Mouse (Mus musculus) kidney, embryonic 14.5 days (tissue): Measurements from ENCODE around the gene Clstn2. TPM values are rescaled to one million over a fixed set of nuclear protein-coding genes. Genes with fewer than 3 reads are reported as not detected.

Experiments used
- ATAC-seq: fragments of 200-750 bp; cut with Nextera tagmentation; 2 replicates; pipeline ENCODE4 v1.8.0; 2017; ENCODE audit warnings: moderate number of reproducible peaks, mild to moderate bottlenecking, moderate TSS enrichment, moderate library complexity; ENCODE audit not compliant: low FRiP score, low TSS enrichment
- H3K27ac ChIP-seq: fragments of 300-500 bp; sonication (generic); 2 replicates; pipeline ENCODE4 v1.5.1; 2014; ENCODE audit warnings: low read depth, mild to moderate bottlenecking, low read length, moderate library complexity, mixed read lengths
- H3K27me3 ChIP-seq: fragments of 300-500 bp; sonication (generic); 2 replicates; pipeline ENCODE4 v1.6.1; 2014; ENCODE audit warnings: mild to moderate bottlenecking, low read length; ENCODE audit not compliant: control insufficient read depth, insufficient read depth
- H3K36me3 ChIP-seq: fragments of 300-500 bp; sonication (generic); 2 replicates; pipeline ENCODE4 v1.6.1; 2014; ENCODE audit warnings: low read length, mixed read lengths; ENCODE audit not compliant: control insufficient read depth, insufficient read depth
- H3K4me1 ChIP-seq: fragments of 300-500 bp; sonication (generic); 2 replicates; pipeline ENCODE4 v1.6.1; 2014; ENCODE audit warnings: low read length, mixed read lengths; ENCODE audit not compliant: control insufficient read depth, insufficient read depth
- H3K4me2 ChIP-seq: fragments of 300-500 bp; sonication (generic); replicated peaks from 2 replicates; pipeline ENCODE4 v1.6.1; 2014; ENCODE audit warnings: low read depth, mild to moderate bottlenecking, low read length
- H3K4me3 ChIP-seq: fragments of 300-500 bp; sonication (generic); 2 replicates; pipeline ENCODE4 v1.5.1; 2014; ENCODE audit warnings: mild to moderate bottlenecking, low read length
- H3K9ac ChIP-seq: fragments of 300-500 bp; sonication (generic); 2 replicates; pipeline ENCODE4 v1.6.1; 2014; ENCODE audit warnings: low read depth, mild to moderate bottlenecking, low read length, moderate library complexity
- H3K9me3 ChIP-seq: fragments of 300-500 bp; sonication (generic); 2 replicates; pipeline ENCODE4 v1.6.1; 2016; ENCODE audit warnings: low read length; ENCODE audit not compliant: control insufficient read depth
- WGBS: fragments of 180-500 bp; shearing (Covaris S2); extraction: QIAGEN DNeasy Blood & Tissue Kit; methylation state at CpG from one replicate; pipeline ENCODE4 v1.1.7; 2014; 5-methylcytosine and 5-hydroxymethylcytosine counted together
- polyA plus RNA-seq: library from polyadenylated mRNA; unstranded; fragments of >200 nt; fragmentation: Nextera tagmentation; extraction: Ambion mirVana; gene quantifications from 2 replicates; pipeline ENCODE4 v1.2.1, GENCODE M21; 2014

The Clstn2 gene
- polyA plus RNA-seq, 1 experiment from 2014 or later, result 2.7 TPM

- Histone ChIP-seq H3K36me3 (no peaks in the 10 kb centered on the region), H3K9me3 (no peaks in the 10 kb centered on the region), H3K9ac (no peak overlapping the region), H3K4me1 (no peaks in the 10 kb centered on the region), H3K27me3 (no peaks in the 10 kb centered on the region), H3K27ac (no peak overlapping the region), H3K4me2 (no peak overlapping the region), H3K4me3 (no peak overlapping the region)
- ATAC-seq, result no peak
These were observed 180.1 kb downstream of the Clstn2 start for GRCm38 (mm10) chr9:97852859-97853258.

GRCm38 (mm10) chr9:97847873-97848838, 184.8 kb downstream of the Clstn2 start:
- 77% methylated on average over 12 of the region's 12 CpGs for WGBS
- H3K4me3 ChIP-seq, result no peak overlapping the region
- ATAC-seq, result no peak

GRCm38 (mm10) chr9:97842054-97842453, 190.9 kb downstream of the Clstn2 start:
- Histone ChIP-seq H3K4me1 (no peaks in the 10 kb centered on the region), H3K9ac (no peak overlapping the region), H3K36me3 (no peaks in the 10 kb centered on the region), H3K4me3 (no peak overlapping the region), H3K27ac (no peak overlapping the region), H3K4me2 (no peak overlapping the region), H3K9me3 (no peaks in the 10 kb centered on the region), H3K27me3 (no peaks in the 10 kb centered on the region)
- ATAC-seq, result no peak
- WGBS, result 75% methylated on average over 7 of the region's 7 CpGs

More at GRCm38 (mm10) chr9:97847873-97848838, 184.8 kb downstream of the Clstn2 start:
- Histone ChIP-seq H3K9ac (no peak overlapping the region), H3K4me1 (no peaks in the 10 kb centered on the region), H3K27me3 (no peaks in the 10 kb centered on the region), H3K36me3 (no peaks in the 10 kb centered on the region), H3K4me2 (no peak overlapping the region), H3K27ac (no peak overlapping the region), H3K9me3 (no peaks in the 10 kb centered on the region)

- Histone ChIP-seq H3K36me3 (no peaks in the 10 kb centered on the region), H3K4me3 (no peak overlapping the region), H3K27ac (no peak overlapping the region), H3K4me1 (no peaks in the 10 kb centered on the region), H3K4me2 (no peak overlapping the region), H3K9me3 (no peaks in the 10 kb centered on the region), H3K9ac (no peak overlapping the region), H3K27me3 (no peaks in the 10 kb centered on the region)
- 92% methylated on average over 3 of the region's 3 CpGs for WGBS
- ATAC-seq, result no peak
These were observed 201.8 kb downstream of the Clstn2 start for GRCm38 (mm10) chr9:97831216-97831615.

- ATAC-seq, result no peak
- no peak overlapping the region for H3K4me3 ChIP-seq
- no peaks in the 10 kb centered on the region for H3K36me3 ChIP-seq
- H3K9me3 ChIP-seq, result no peaks in the 10 kb centered on the region
- H3K4me2 ChIP-seq, result no peak overlapping the region
- no peaks in the 10 kb centered on the region for H3K4me1 ChIP-seq
- H3K27me3 ChIP-seq, result no peaks in the 10 kb centered on the region
- no peak overlapping the region for H3K9ac ChIP-seq
- WGBS, result 73% methylated on average over 2 of the region's 2 CpGs
- no peak overlapping the region for H3K27ac ChIP-seq
These were observed 203.1 kb downstream of the Clstn2 start for GRCm38 (mm10) chr9:97829919-97830318.

GRCm38 (mm10) chr9:97827689-97828088, 205.3 kb downstream of the Clstn2 start:
- H3K27ac ChIP-seq, result no peak overlapping the region
- no peaks in the 10 kb centered on the region for H3K9me3 ChIP-seq
- no peaks in the 10 kb centered on the region for H3K36me3 ChIP-seq
- ATAC-seq, result no peak
- no peak overlapping the region for H3K4me3 ChIP-seq
- no peak overlapping the region for H3K4me2 ChIP-seq
- H3K9ac ChIP-seq, result no peak overlapping the region
- no peaks in the 10 kb centered on the region for H3K27me3 ChIP-seq
- 74% methylated on average over 10 of the region's 10 CpGs for WGBS
- no peaks in the 10 kb centered on the region for H3K4me1 ChIP-seq

- ATAC-seq, result no peak
These were observed 206.7 kb downstream of the Clstn2 start for GRCm38 (mm10) chr9:97826077-97826947.

GRCm38 (mm10) chr9:97817116-97817515, 215.9 kb downstream of the Clstn2 start:
- H3K27me3 ChIP-seq, result no peaks in the 10 kb centered on the region
- H3K4me2 ChIP-seq, result no peak overlapping the region
- 82% methylated on average over 4 of the region's 4 CpGs for WGBS
- H3K36me3 ChIP-seq, result no peaks in the 10 kb centered on the region
- no peak overlapping the region for H3K27ac ChIP-seq
- no peak for ATAC-seq
- H3K4me1 ChIP-seq, result peaks cover 5% of the 10 kb centered on the region; the same call in 1 of the 2 replicates
- H3K4me3 ChIP-seq, result no peak overlapping the region
- no peaks in the 10 kb centered on the region for H3K9me3 ChIP-seq
- H3K9ac ChIP-seq, result no peak overlapping the region

More at GRCm38 (mm10) chr9:97826077-97826947, 206.7 kb downstream of the Clstn2 start:
- no peaks in the 10 kb centered on the region for H3K4me1 ChIP-seq
- H3K4me3 ChIP-seq, result no peak overlapping the region
- H3K27me3 ChIP-seq, result no peaks in the 10 kb centered on the region
- no peak overlapping the region for H3K27ac ChIP-seq
- WGBS, result 60% methylated on average over 16 of the region's 16 CpGs
- H3K9me3 ChIP-seq, result no peaks in the 10 kb centered on the region
- H3K4me2 ChIP-seq, result no peak overlapping the region
- no peaks in the 10 kb centered on the region for H3K36me3 ChIP-seq
- H3K9ac ChIP-seq, result no peak overlapping the region
